Mouse (Mus musculus): ENCODE results near the gene Tmem74b. TPM values are rescaled to one million over a fixed set of nuclear protein-coding genes. Genes with fewer than 3 reads are reported as not detected.
A peak's percentile ranks its signal among the peaks of the same experiment; 100 is the strongest.

Gene Tmem74b
- total RNA-seq, 2 experiments from 2014 or later, result 0.89 to 1.4 TPM

DNA sequence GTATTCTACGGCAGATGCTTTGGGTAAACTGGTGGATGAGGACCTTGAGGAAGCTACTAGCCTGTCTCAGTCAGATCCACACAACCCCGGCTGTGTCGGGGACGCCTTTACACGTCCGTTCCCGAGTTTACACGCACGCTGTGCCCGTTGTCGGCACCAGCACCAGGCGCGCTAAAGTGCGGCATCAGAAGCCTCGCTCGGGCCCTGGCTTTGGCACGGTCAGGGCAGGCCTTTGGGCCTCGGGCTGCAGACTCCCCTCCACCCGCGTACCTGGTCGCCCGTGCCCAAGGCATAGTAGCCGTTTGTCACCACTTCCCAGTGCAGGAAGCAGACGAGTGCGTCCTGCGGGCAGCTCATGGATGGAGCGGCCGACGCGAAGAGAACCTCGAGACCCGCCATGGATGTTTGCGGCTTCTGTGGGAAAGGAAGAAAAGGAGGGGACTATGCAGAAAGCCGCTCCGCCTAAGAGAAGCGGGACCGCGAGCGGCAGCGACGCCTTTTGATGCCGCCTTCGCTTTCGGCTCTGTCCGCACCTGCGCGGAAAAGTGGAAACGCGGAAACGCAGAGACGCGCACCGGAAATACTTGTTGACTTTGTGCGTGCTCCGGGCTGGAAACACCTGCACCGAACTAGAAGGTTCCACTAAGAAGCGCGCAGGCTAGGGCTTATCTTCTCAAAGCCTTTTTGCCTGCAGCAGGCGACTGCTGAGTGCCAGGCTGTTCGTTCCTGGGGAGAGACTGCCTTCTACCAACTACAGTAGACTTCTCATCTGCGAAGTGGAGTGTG lies 39.1 kb downstream of the Tmem74b start:
- peak; percentile 88 for DNase-seq (ENCODE audit: low spot score)

DNA sequence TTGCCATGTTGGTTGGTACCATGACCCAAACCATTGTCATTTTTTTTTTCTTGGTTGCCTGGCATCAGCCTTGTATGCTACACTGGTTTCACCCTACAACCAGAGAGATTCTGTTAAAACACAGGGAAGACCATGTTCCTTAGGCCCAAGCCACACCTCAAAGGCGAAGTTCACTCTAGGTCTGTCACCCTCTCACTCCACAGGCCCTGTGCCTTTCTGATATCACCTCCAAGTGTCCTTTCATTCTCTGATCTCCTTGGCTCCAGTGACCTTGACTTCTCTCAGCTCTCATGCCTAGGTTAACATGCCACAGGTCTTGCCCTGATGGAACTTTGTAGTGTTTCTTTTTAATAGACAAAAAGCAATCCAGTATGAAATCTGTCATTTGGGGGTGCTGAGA lies 40.3 kb downstream of the Tmem74b start:
- DNase-seq (ENCODE audit: low spot score), result no peak

DNA sequence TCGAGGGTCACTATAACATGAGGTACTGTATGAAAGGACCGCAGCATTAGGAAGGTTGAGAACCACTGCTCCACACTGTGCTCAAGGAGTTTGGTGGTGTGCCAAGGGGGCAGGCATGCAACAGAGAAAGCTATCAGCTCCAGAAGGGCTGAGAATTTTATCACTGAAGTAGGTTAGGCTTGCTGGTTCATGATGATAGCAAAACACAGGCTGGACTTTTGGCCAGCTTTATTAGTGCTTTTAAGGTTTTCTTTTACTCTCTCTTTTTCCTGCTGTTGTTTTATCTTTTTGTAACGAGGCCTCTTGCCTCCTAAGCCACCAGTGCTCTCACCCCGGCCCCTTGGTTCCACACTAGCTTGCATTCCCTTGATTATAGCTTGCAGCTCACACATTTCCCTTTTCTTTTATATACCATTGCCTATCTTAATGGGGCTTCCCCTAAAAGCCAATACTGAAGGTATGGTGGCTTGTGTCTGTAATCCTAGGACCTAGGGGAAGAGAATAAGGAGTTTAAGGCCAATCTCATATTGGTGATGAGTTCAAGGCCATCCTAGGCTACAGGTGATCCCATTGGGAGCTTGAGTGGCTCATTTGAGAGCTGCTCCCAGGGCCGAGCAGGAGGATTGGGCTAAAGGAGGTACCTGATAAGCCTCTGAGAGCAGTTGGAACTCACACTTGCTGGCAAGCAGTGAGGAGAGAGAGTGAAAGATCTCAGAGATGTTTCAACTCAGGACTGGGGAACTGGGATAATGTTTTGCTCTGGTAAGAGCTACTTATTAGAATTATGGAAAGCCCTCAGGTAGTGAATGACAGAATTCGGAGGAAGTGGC lies 41.3 kb downstream of the Tmem74b start:
- DNase-seq (ENCODE audit: low spot score), result no peak

DNA sequence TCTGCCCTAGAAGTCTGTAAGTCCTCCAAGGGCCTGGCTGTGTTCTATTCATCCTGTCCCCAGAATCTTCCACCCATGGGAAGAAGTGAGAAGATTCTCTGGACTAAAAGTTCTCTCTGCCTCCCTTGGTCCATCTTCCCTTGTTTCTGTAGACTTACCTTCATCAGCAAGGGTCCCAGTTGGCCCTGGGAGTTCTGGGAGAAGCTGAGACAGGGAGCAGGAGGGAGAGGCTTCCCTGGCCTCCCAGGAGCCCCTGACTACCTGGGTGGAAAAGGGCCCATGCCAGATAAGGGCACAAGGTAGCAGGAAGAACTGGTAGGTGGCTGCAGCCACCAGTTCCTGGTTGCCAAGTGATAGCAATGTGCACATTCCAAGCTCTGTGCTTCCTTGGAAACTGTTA lies 42.0 kb downstream of the Tmem74b start, which contains the start of gene Psmf1:
Gene Psmf1, minus strand, starts transcription at position 342 of the 400 bp plus-strand sequence.
- no peak for DNase-seq (ENCODE audit: low spot score)

DNA sequence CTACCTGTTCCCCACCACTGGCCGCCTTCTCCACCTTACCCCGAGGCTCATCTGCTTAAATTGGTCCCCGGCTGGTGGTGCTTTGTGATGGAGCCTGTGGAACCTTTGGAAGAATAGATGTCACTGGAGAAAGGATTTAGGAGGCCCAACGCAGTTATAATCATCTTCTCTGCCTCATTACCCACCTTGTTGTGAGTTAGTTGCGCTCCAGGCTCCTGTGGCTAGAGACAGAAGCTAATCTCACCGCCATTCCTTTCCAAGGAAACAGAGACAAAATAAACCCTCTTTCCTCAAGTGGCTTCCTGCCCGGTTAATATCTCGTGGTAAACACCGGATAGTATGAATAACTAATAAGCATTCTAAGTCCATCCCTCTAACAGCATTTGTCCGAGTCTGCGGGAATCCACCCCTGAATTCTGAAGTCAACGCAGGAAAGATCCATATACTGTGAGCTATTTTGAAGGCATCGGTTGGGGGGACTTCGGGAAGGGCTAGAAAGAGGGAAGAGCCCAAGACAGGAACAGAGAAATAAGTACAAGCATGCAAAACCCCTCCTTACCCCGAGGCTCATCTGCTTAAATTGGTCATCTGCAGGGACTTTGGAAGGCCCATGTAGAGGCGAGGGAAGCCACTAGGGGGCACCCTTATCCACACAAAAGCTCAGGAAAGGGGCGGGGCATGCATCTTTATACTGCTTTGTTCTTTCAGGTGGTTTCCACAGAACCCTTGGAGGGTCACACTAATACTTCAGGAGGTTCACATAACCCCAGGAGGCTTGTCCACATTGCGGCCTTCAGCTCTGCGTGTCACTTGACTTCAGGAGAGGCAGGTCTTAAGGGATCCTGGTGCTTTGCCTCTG lies 46.3 kb downstream of the Tmem74b start:
- peak; percentile 32 for DNase-seq (ENCODE audit: low spot score)

DNA sequence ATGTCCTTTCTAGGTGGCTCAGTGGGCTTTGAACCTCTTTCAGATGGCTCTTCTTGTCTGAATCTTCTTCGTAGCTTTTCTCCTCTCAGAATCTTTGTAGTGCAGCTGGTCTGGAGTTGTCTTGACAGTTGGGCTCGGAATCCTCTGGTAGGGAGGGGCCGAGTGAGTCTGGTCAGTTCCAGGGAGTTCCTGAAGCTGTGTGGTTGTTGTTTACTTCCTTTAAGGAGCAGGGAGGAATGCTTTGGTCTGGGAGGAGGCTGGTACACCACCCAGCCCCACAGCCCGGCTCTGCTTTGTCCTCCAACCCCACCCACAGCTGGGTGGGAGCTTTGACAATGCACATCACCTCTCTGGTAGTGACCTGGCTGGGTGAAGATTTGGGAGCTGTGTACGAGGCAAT lies 49.5 kb downstream of the Tmem74b start:
- no peak for DNase-seq (ENCODE audit: low spot score)

DNA sequence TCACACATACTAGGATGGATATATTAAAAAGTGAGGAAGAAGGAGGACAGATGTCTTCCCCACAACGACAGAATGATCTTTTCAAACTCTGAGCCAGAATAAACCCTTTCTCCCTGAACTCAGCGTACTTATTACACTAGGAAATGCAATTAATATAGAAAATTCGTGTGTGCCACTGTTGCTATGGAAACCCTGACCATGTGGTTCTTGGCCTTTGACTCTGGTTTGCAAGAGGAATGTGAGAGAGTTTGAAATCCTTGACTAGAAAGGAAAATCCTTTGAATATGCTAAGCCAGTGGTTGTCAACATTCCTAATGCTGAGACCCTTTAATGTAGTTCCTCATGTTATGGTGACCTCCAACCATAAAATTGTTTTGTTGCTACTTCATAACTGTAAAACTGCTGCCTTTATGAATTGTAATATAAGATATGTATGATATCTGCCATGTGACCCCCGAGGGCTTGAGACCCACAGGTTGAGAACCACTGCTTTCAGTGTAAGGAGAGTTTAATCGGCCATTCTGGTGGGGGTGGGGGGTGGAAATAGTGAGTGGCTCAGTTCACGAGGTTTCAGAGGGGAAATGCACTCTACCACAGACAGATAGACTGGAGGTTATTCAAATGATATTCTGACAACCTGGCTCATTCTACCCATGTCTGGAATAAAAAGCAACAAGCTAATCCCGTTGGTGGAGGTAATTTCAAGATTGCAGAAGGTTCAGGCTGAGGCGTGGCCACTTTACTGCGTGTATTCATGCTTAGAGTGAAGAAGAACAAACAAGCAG lies 54.7 kb downstream of the Tmem74b start:
- no peak for DNase-seq (ENCODE audit: low spot score)

DNA sequence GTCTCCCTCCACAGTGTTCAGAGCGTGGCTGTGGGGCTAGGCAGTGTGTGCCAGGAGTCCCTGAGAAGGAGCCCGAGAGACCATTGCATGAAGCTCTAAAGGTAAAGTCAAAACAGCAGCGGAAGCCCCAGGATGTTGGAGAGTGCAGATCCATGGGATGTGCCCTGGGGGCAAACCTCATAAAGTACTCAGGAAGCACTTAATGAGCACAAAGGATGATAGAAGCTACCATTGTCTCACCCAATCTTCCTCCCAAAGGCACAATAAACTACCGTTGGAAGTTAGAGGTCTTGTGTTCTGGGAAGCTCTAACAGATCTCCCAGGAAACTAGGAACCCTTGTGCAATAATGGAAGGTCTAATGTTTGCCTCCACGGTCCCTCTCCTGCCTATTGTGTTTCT lies 55.6 kb downstream of the Tmem74b start:
- no peak for DNase-seq (ENCODE audit: low spot score)

DNA sequence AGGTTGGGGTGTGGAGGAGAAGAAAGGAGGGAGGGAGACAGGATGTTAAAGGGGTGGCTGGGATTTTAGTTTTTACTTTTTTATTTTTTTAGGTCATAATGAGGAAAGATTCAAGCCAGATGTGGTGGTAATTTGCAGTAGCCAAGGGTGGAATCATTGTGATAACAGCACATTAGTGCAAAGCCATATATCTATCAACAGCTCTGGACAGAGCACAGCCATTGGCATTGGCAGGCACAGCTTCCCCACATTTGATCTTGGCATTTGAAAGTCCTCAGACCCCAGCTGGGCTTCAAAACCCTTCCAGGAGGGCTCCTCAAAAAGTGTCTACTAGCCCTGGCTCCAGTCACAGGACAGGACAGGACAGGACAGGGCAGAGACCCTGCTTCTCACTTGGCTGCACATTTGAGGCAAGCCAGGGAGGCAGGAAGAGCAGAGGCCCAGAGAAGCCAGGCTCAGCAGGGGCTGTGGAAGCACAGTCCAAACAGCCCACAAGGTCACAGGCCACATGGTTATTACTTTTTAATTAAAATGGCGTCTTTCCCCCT lies 57.1 kb downstream of the Tmem74b start:
- no peak for DNase-seq (ENCODE audit: low spot score)

Other genes starting within 250 kb of the Tmem74b start
- not detected for gene 4921509C19Rik, start 225.9 kb upstream of the Tmem74b start, total RNA-seq (2021)
- gene Nsfl1c, start 207.8 kb upstream of the Tmem74b start, total RNA-seq (2021), result 10 to 100 TPM; 81.6 to 83.1 TPM
- gene Fkbp1a, start 159.5 kb upstream of the Tmem74b start, total RNA-seq (2021), result 100 to 1,000 TPM; 157 to 163 TPM
- 1 to 10 TPM in 1 of 2 experiments, under 1 TPM in 1; 0.74 to 1.2 TPM for gene Sdcbp2, start 129.4 kb upstream of the Tmem74b start, total RNA-seq (2021)
- 10 to 100 TPM; 30.7 to 33.2 TPM for gene Snph, start 69.4 kb upstream of the Tmem74b start, total RNA-seq (2021)
- gene Rad21l, start 33.5 kb upstream of the Tmem74b start, total RNA-seq (2021), result not detected
- 10 to 100 TPM; 15.6 to 18.4 TPM for gene Psmf1, start 42.2 kb downstream of the Tmem74b start, total RNA-seq (2021)
- gene Rspo4, start 140.9 kb downstream of the Tmem74b start, total RNA-seq (2021), result under 1 TPM in 1 of 2 experiments, not detected in 1; 0.09 TPM
- under 1 TPM; 0.18 to 0.24 TPM for gene Angpt4, start 209.2 kb downstream of the Tmem74b start, total RNA-seq (2021)